Mouse (Mus musculus) ES-E14 (cell line): ENCODE data around the gene Olfr9. TPM values are rescaled to one million over a fixed set of nuclear protein-coding genes. Genes with fewer than 3 reads are reported as not detected.

ENCODE experiments used
- DNase-seq: peaks from one replicate; pipeline ENCODE4 v3.0.0-alpha.2; 2013; ENCODE audit warnings: low read depth, low spot score
- H3K27ac ChIP-seq: 2 replicates; pipeline ENCODE4 v1.5.1; 2012; ENCODE audit warnings: low read depth, mild to moderate bottlenecking, low read length, moderate library complexity, mixed read lengths; ENCODE audit not compliant: poor library complexity, insufficient read depth, severe bottlenecking
- H3K36me3 ChIP-seq: 2 replicates; pipeline ENCODE4 v1.6.1; 2012; ENCODE audit warnings: mild to moderate bottlenecking, low read length, moderate library complexity, mixed read lengths; ENCODE audit not compliant: control insufficient read depth, poor library complexity, insufficient read depth, severe bottlenecking
- H3K4me1 ChIP-seq, 2 experiments: fragments of 150-350 bp in 1 of 2; sonication (generic) in 1 of 2; 2 replicates each; pipeline ENCODE4 v1.6.1; 2012; ENCODE audit warnings: low read length in 2 of 2, mild to moderate bottlenecking in 1 of 2, mixed read lengths in 1 of 2; ENCODE audit not compliant: control insufficient read depth in 2 of 2, insufficient read depth in 2 of 2, poor library complexity in 1 of 2
- H3K4me3 ChIP-seq, 2 experiments: fragments of 150-350 bp in 1 of 2; sonication (generic) in 1 of 2; 2 replicates each; pipeline ENCODE4 v1.5.1; 2012; ENCODE audit warnings: low read length in 2 of 2, low read depth in 1 of 2, mild to moderate bottlenecking in 1 of 2, mixed read lengths in 1 of 2; ENCODE audit not compliant: insufficient read depth in 1 of 2, poor library complexity in 1 of 2, severe bottlenecking in 1 of 2
- H3K9ac ChIP-seq: 2 replicates; pipeline ENCODE4 v1.6.1; 2012; ENCODE audit warnings: low read depth, mild to moderate bottlenecking, low read length, mixed read lengths; ENCODE audit not compliant: poor library complexity, insufficient read depth, severe bottlenecking
- H3K9me3 ChIP-seq: fragments of 150-350 bp; sonication (generic); 2 replicates; pipeline ENCODE4 v1.6.1; 2012; ENCODE audit warnings: low read depth, mild to moderate bottlenecking, low read length; ENCODE audit not compliant: control insufficient read depth, insufficient read depth
- CHD2 ChIP-seq: IDR thresholded peaks from 2 replicates; pipeline ENCODE4 v1.6.1; 2014; ENCODE audit warnings: mild to moderate bottlenecking, low read depth, low read length, inconsistent platforms
- HCFC1 ChIP-seq: IDR thresholded peaks from 2 replicates; pipeline ENCODE4 v1.6.1; 2012; ENCODE audit warnings: low read length, inconsistent platforms, borderline replicate concordance; ENCODE audit not compliant: insufficient read depth
- MAFK ChIP-seq: IDR thresholded peaks from 2 replicates; pipeline ENCODE4 v1.6.1; 2014; ENCODE audit warnings: mild to moderate bottlenecking, low read depth, low read length, inconsistent platforms; ENCODE audit not compliant: insufficient read depth
- ZC3H11A ChIP-seq: IDR thresholded peaks from 2 replicates; pipeline ENCODE4 v1.6.1; 2012; ENCODE audit warnings: low read depth, mild to moderate bottlenecking, inconsistent platforms, low read length, borderline replicate concordance
- ZNF384 ChIP-seq: IDR thresholded peaks from 2 replicates; pipeline ENCODE4 v1.6.1; 2012; ENCODE audit warnings: low read depth, low read length, inconsistent platforms
- in situ Hi-C, 2 experiments: fragments of 600-800 bp; cut with MboI; formaldehyde crosslinking; loops; one replicate each; pipeline ENCODE4 v1.15.1; 2025; ENCODE audit warnings: low sequenced_read_pairs in 2 of 2, inconsistent platforms in 1 of 2; ENCODE audit not compliant: unreplicated experiment in 2 of 2
- total RNA-seq: library from RNA; depleted of rRNA; stranded (reverse); fragments of 300-350 nt; gene quantifications from 2 replicates; pipeline ENCODE4 v1.2.3, GENCODE M21; 2012; rRNA removed

The Olfr9 gene
- total RNA-seq, 1 experiment = not detected

DNA sequence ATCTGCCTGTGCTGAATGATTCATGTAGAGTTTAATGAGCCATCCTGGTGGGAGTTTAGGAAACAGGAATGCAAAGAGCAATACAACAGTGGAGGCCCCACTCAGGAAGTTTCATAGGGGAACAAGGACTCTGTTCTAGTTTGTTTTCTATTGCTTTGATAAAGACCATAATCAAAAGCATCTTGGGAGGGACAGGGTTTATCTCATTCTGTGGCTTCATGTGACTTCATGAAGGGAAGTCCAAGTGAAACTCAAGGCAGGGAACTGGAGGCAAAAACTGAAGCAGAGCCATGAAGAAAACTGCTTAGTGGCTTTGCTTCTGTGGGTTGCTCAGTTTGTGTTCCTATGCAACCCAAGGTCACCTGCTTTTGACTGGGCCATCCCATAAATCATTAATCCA, 25.2 kb downstream of the Olfr9 start:
- Histone ChIP-seq H3K27ac (no peak overlapping the region), H3K9ac (no peak overlapping the region), H3K4me1 (no peaks in the 10 kb centered on the region), H3K9me3 (no peaks in the 10 kb centered on the region), H3K36me3 (no peaks in the 10 kb centered on the region), H3K4me3 (no peak overlapping the region)
- no peak for DNase-seq
- in situ Hi-C loops = no loop called here
- no peak for TF ChIP-seq ZC3H11A
- TF ChIP-seq CHD2 = no peak
- no peak for TF ChIP-seq MAFK
- TF ChIP-seq ZNF384 = no peak

DNA sequence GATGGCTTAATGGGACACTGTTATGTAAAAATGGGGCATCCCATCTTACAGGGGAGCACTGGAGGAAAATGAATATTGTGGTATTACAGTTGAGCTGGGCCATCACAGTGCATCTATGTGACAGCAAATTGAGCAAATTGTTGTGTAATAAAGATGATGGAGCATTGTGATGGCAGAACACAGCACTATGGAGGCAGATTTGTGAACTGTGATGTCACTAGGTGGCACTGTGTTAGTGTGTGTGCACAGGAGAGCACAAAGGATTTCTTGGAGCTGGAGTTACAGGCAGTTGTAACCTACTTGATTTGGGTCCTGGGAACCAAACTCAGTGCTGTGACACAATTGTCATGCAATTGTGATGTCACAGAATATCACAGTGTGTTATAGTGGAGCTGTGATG, 34.1 kb downstream of the Olfr9 start:
- Histone ChIP-seq H3K9ac (no peak overlapping the region), H3K9me3 (no peaks in the 10 kb centered on the region), H3K4me1 (no peaks in the 10 kb centered on the region), H3K27ac (no peak overlapping the region), H3K4me3 (no peak overlapping the region), H3K36me3 (no peaks in the 10 kb centered on the region)
- TF ChIP-seq MAFK = no peak
- no peak for TF ChIP-seq ZC3H11A
- TF ChIP-seq HCFC1 = no peak
- no peak for TF ChIP-seq ZNF384
- TF ChIP-seq CHD2 = no peak
- DNase-seq = no peak
- in situ Hi-C loops = no loop called here

DNA sequence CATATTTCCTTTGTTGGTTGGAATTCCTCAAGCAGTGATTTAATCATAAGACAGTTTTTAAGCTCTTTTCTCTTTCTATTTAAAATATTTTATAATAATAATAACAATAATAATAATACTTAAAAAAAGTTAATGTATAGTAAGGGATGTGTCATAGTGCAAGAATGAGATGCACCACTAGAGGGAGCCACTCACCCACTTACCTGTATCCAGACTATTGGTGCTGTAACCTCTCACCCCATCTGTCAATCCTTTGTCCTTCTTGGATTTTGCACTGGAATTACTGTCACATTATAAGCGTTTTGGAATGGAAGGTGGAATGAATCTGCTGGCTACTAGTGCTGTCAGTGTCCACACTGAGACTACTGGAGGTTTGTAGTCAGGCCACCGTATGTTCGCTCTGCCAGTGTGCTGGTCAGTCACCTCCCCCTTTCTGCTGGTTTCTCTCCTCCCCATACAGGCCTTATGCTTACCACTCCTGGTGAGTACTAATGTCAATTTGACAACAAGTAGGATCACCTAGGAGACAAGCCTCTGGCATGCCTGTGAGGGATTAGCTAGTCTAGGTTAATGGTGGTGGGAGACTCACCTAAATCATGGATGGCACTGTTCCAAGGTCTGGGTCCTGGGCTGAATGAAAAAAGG, 36.9 kb downstream of the Olfr9 start:
- TF ChIP-seq ZC3H11A (peak; percentile 86; the same call in 1 of the 2 replicates), MAFK (no peak)
- DNase-seq = peak; percentile 40
- in situ Hi-C loops = no loop called here
- no peak overlapping the region for H3K4me3 ChIP-seq
- no peak overlapping the region for H3K27ac ChIP-seq
- H3K9me3 ChIP-seq = no peaks in the 10 kb centered on the region
- H3K36me3 ChIP-seq = no peaks in the 10 kb centered on the region
- no peak overlapping the region for H3K9ac ChIP-seq
- no peaks in the 10 kb centered on the region for H3K4me1 ChIP-seq

DNA sequence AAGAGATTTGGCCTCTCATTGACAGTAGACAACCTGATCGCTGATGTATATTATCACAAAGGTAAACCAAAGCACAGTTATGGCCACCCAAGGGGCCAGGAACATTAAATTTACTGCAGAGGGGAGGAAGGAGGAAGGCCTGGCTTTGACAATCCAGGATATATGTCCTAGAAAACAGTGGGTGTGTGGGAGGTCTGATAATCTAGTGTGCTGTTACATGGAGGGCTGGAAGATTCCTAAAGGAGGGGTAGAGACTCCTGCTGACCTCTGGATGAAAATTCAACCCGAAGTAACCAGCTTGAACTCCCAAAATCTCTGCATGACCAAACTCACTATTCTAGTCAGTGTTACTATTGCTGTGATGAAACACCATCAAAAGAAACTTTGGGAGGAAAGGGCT, 39.1 kb downstream of the Olfr9 start:
- Histone ChIP-seq H3K4me1 (no peaks in the 10 kb centered on the region), H3K9me3 (no peaks in the 10 kb centered on the region), H3K36me3 (no peaks in the 10 kb centered on the region), H3K27ac (no peak overlapping the region), H3K4me3 (no peak overlapping the region), H3K9ac (no peak overlapping the region)
- TF ChIP-seq ZC3H11A (no peak), MAFK (no peak), CHD2 (no peak), HCFC1 (no peak)
- no peak for DNase-seq
- in situ Hi-C loops = no loop called here

DNA sequence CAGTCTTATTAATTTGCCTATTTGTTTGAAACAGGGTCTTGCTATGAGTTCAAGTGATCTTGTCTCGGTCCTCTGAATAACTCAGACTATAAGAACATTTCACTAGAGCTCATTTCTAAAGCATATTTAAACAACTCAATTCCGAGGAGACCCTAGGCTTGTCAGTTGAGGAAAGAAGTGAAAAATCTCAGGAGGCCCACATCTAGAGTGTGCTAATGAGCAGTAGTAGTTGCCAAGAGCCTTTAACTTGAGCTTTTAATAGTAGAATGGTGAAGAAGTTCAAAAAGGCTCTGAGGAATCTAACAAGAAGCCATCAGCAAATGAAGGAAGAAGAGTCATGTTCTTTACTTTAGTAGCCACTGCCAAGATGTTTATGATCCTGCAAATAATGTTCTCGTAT, 50.6 kb downstream of the Olfr9 start, which contains the start of gene Olfr764-ps1:
Gene Olfr764-ps1 (minus strand): TSS at position 101 of the 400 bp plus-strand sequence.
- in situ Hi-C loops = no loop called here
- Histone ChIP-seq H3K9ac (no peak within 1 kb of the TSS), H3K27ac (no peak within 1 kb of the TSS), H3K9me3 (peaks cover 2% of the 10 kb centered on the region; the same call in 1 of the 2 replicates), H3K4me1 (no peaks in the 10 kb centered on the region), H3K4me3 (no peak within 1 kb of the TSS), H3K36me3 (no peaks in the 10 kb centered on the region)
- TF ChIP-seq MAFK (no peak), HCFC1 (no peak), ZNF384 (no peak), ZC3H11A (no peak), CHD2 (no peak)
- DNase-seq = no peak

Other genes starting within 250 kb of the Olfr9 start
- gene Dgka, start 244.6 kb upstream of the Olfr9 start, total RNA-seq = 11.9 and 19.3 TPM in 2 replicates
- 71.7 and 78.6 TPM in 2 replicates for gene Pym1, start 241.5 kb upstream of the Olfr9 start, total RNA-seq
- 0.37 and 0.94 TPM in 2 replicates for gene Mmp19, start 198.5 kb upstream of the Olfr9 start, total RNA-seq
- gene Dnajc14, start 185.4 kb upstream of the Olfr9 start, total RNA-seq = 51.9 and 53.0 TPM in 2 replicates
- 7.7 and 11.0 TPM in 2 replicates for gene Tmem198b, start 185.1 kb upstream of the Olfr9 start, total RNA-seq
- 70.1 and 101 TPM in 2 replicates for gene Sarnp, start 172.1 kb upstream of the Olfr9 start, total RNA-seq
- 145 and 155 TPM in 2 replicates for gene Ormdl2, start 167.8 kb upstream of the Olfr9 start, total RNA-seq
- 3.1 and 4.6 TPM in 2 replicates for gene Gdf11, start 97.7 kb upstream of the Olfr9 start, total RNA-seq
- 158 and 226 TPM in 2 replicates for gene Cd63, start 88.4 kb upstream of the Olfr9 start, total RNA-seq
- gene Rdh5, start 66.5 kb upstream of the Olfr9 start, total RNA-seq = 3.9 and 6.8 TPM in 2 replicates
- gene Bloc1s1, start 65.4 kb upstream of the Olfr9 start, total RNA-seq = 71.2 and 90.0 TPM in 2 replicates
- gene Itga7, start 55.6 kb upstream of the Olfr9 start, total RNA-seq = 10.1 and 17.6 TPM in 2 replicates
- gene Mettl7b, start 28.4 kb upstream of the Olfr9 start, total RNA-seq = 0.26 and 0.58 TPM in 2 replicates
- gene Olfr763, start 21.4 kb downstream of the Olfr9 start, total RNA-seq = not detected in 2 replicates
- not detected in 2 replicates for gene Olfr764-ps1, start 50.5 kb downstream of the Olfr9 start, total RNA-seq
- gene Olfr765, start 60.6 kb downstream of the Olfr9 start, total RNA-seq = not detected in 2 replicates
- not detected in 2 replicates for gene Olfr766-ps1, start 79.5 kb downstream of the Olfr9 start, total RNA-seq
- gene Olfr767, start 93.5 kb downstream of the Olfr9 start, total RNA-seq = not detected in 2 replicates
- gene Olfr768, start 109.9 kb downstream of the Olfr9 start, total RNA-seq = not detected in 2 replicates
- not detected in 2 replicates for gene Olfr769, start 128.4 kb downstream of the Olfr9 start, total RNA-seq
- gene Olfr770, start 149.6 kb downstream of the Olfr9 start, total RNA-seq = not detected in 2 replicates
- not detected in 2 replicates for gene Olfr771, start 175.3 kb downstream of the Olfr9 start, total RNA-seq
- 0.21 TPM in 1 of 2 replicates, not detected in the other for gene Olfr772, start 188.5 kb downstream of the Olfr9 start, total RNA-seq
- gene Olfr773, start 198.0 kb downstream of the Olfr9 start, total RNA-seq = not detected in 2 replicates
- not detected in 2 replicates for gene Olfr774, start 246.8 kb downstream of the Olfr9 start, total RNA-seq